ENCODE assay signal across 8 mouse cellular contexts in genomic region chr2:26409362-26409761, GRCm38 (mm10). TPM values are rescaled to one million over a fixed set of nuclear protein-coding genes. Genes with fewer than 3 reads are reported as not detected.
A peak's percentile ranks its signal among the peaks of the same experiment; 100 is the strongest.
DNase-seq lines count a peak whose midpoint lies in the region; ATAC-seq and TF ChIP-seq lines count a peak whose summit lies in the region.

No protein-coding gene starts in this region.

- 62% methylated on average over 3 of the region's 3 CpGs for WGBS in heart, embryonic 10.5 days
- WGBS in neural tube, embryonic 11.5 days = 57% methylated on average over 3 of the region's 3 CpGs
- 58% methylated on average over 3 of the region's 3 CpGs for WGBS in liver, embryonic 14.5 days (ENCODE audit: insufficient replicate concordance)

- H3K9me3 ChIP-seq in heart, embryonic 10.5 days = no peaks in the 10 kb centered on the region
- H3K9me3 ChIP-seq in neural tube, embryonic 11.5 days (ENCODE audit: control insufficient read depth, low read length) = no peaks in the 10 kb centered on the region
- H3K9me3 ChIP-seq in liver, embryonic 14.5 days (ENCODE audit: control insufficient read depth, low read length) = no peaks in the 10 kb centered on the region

- H3K4me3 ChIP-seq in heart, embryonic 10.5 days = peak overlapping the region; percentile 91; the same call in 1 of the 2 replicates
- H3K4me3 ChIP-seq in neural tube, embryonic 11.5 days (ENCODE audit: low read depth, low read length) = peak overlapping the region; percentile 88; the same call in 1 of the 2 replicates
- H3K4me3 ChIP-seq in liver, embryonic 14.5 days (ENCODE audit: insufficient read depth in 1 of 2, low read depth in 2 of 2, low read length in 2 of 2) = peak overlapping the region in 1 of 2 experiments; percentile 91; a peak in 2 of 4 replicates

- H3K27me3 ChIP-seq in heart, embryonic 10.5 days (ENCODE audit: insufficient read depth, poor library complexity, severe bottlenecking) = no peaks in the 10 kb centered on the region
- H3K27me3 ChIP-seq in neural tube, embryonic 11.5 days (ENCODE audit: control insufficient read depth, insufficient read depth, low read length) = no peaks in the 10 kb centered on the region
- no peaks in the 10 kb centered on the region for H3K27me3 ChIP-seq in liver, embryonic 14.5 days (ENCODE audit: control insufficient read depth, insufficient read depth, low read length)

- no peak for DNase-seq in heart, embryonic 10.5 days (ENCODE audit: low spot score)
- DNase-seq in heart, postnatal 10 days = no peak
- no peak for DNase-seq in neural tube, embryonic 11.5 days (ENCODE audit: low spot score)
- no peak for DNase-seq in neural tube, embryonic 10.5 days (ENCODE audit: extremely low spot score, low spot score)
- DNase-seq in liver, embryonic 14.5 days (ENCODE audit: low read depth in 3 of 3, low spot score in 3 of 3) = no peak
- no peak for DNase-seq in frontal cortex, postnatal 10 days (ENCODE audit: low spot score in 2 of 2)
- DNase-seq in left cerebral cortex, postnatal 10 days (ENCODE audit: extremely low spot score in 1 of 2, low spot score in 2 of 2) = no peak
- no peak for DNase-seq in urinary bladder, adult 2 months (ENCODE audit: low spot score)

- no peak for TF ChIP-seq EP300 in liver, embryonic 14.5 days (IDR thresholded peaks at IDR 0.05; ENCODE audit: low read depth)

- peak; percentile 42; the same call in 1 of the 2 replicates for ATAC-seq in neural tube, embryonic 11.5 days (ENCODE audit: insufficient read depth, low FRiP score, low TSS enrichment)
- peak; percentile 8; the same call in 1 of the 2 replicates for ATAC-seq in liver, embryonic 14.5 days (ENCODE audit: insufficient read depth)

- intact Hi-C loops in heart, postnatal 10 days (cut with DNase I) = loop anchor here (2.0 to 5.0 kb wide), 2 partner anchors 57 to 82 kb away; partner anchors contain the start of gene Dnlz
- intact Hi-C loops in left cerebral cortex, postnatal 10 days (cut with DNase I) = no loop called here

- H3K27ac ChIP-seq in heart, embryonic 10.5 days = peak overlapping the region; percentile 95; the same call in 1 of the 2 replicates
- no peak overlapping the region for H3K27ac ChIP-seq in neural tube, embryonic 11.5 days (ENCODE audit: low read depth, low read length)
- H3K27ac ChIP-seq in liver, embryonic 14.5 days = no peak overlapping the region

- H3K4me1 ChIP-seq in heart, embryonic 10.5 days = peaks cover 44% of the 10 kb centered on the region
- peaks cover 13% of the 10 kb centered on the region for H3K4me1 ChIP-seq in neural tube, embryonic 11.5 days (ENCODE audit: control insufficient read depth, insufficient read depth, low read length)
- H3K4me1 ChIP-seq in liver, embryonic 14.5 days (replicated peaks; ENCODE audit: control insufficient read depth in 2 of 2, insufficient read depth in 2 of 2, low read length in 1 of 2) = peaks cover 11 to 15% of the 10 kb centered on the region in 2 experiments

- no peak overlapping the region for H3K4me2 ChIP-seq in neural tube, embryonic 11.5 days (ENCODE audit: low read depth)
- peak overlapping the region; percentile 90 for H3K4me2 ChIP-seq in liver, embryonic 14.5 days (ENCODE audit: low read depth)

- H3K9ac ChIP-seq in neural tube, embryonic 11.5 days (ENCODE audit: low read length) = no peak overlapping the region
- peak overlapping the region; percentile 53; the same call in 1 of the 2 replicates for H3K9ac ChIP-seq in liver, embryonic 14.5 days (replicated peaks)

- H3K36me3 ChIP-seq in heart, embryonic 10.5 days = peaks cover 62% of the 10 kb centered on the region
- H3K36me3 ChIP-seq in neural tube, embryonic 11.5 days (ENCODE audit: control insufficient read depth, insufficient read depth, low read length) = peaks cover 9% of the 10 kb centered on the region; the same call in 1 of the 2 replicates
- peaks cover 4% of the 10 kb centered on the region; the same call in 1 of the 2 replicates for H3K36me3 ChIP-seq in liver, embryonic 14.5 days (replicated peaks; ENCODE audit: control insufficient read depth, insufficient read depth, low read depth)

- no peak for TF ChIP-seq CTCF in liver, embryonic 14.5 days (IDR thresholded peaks at IDR 0.05; ENCODE audit: low read depth)

RNA-seq across cellular contexts. Expression of gene Inpp5e, which starts 0.4 kb away (rescaled TPM):
- polyA plus RNA-seq in heart, embryonic 10.5 days (2016; fragmentation: Nextera tagmentation; extraction: Ambion mirVana) = 20.5 and 22.7 TPM in 2 replicates
- total RNA-seq in heart, postnatal 10 days (2021) = 10 to 100 TPM; 15.3 to 17.1 TPM
- 25.4 and 26.2 TPM in 2 replicates for polyA plus RNA-seq in neural tube, embryonic 11.5 days (2014; fragmentation: Nextera tagmentation; extraction: Ambion mirVana)
- polyA plus RNA-seq in liver, embryonic 14.5 days (2012; rRNA removed) = 6.9 and 9.1 TPM in 2 replicates
- 4.1 and 5.4 TPM in 2 replicates for polyA plus RNA-seq in liver, embryonic 14.5 days (2014; fragmentation: Nextera tagmentation; extraction: Ambion mirVana)
- 10 to 100 TPM; 17.3 to 19.6 TPM for total RNA-seq in left cerebral cortex, postnatal 10 days (2021)
- polyA plus RNA-seq in urinary bladder, adult 2 months (2012; rRNA removed) = 22.2 and 28.0 TPM in 2 replicates

RNA-seq across cellular contexts. Expression of gene Pmpca, which starts 20.2 kb away (rescaled TPM):
- polyA plus RNA-seq in heart, embryonic 10.5 days (2016; fragmentation: Nextera tagmentation; extraction: Ambion mirVana) = 153 and 171 TPM in 2 replicates
- 100 to 1,000 TPM; 116 to 130 TPM for total RNA-seq in heart, postnatal 10 days (2021)
- polyA plus RNA-seq in neural tube, embryonic 11.5 days (2014; fragmentation: Nextera tagmentation; extraction: Ambion mirVana) = 113 and 117 TPM in 2 replicates
- 32.5 and 41.8 TPM in 2 replicates for polyA plus RNA-seq in liver, embryonic 14.5 days (2012; rRNA removed)
- 45.5 and 50.1 TPM in 2 replicates for polyA plus RNA-seq in liver, embryonic 14.5 days (2014; fragmentation: Nextera tagmentation; extraction: Ambion mirVana)
- 100 to 1,000 TPM; 126 to 129 TPM for total RNA-seq in left cerebral cortex, postnatal 10 days (2021)
- 57.3 and 69.9 TPM in 2 replicates for polyA plus RNA-seq in urinary bladder, adult 2 months (2012; rRNA removed)

RNA-seq across cellular contexts. Expression of gene Entr1, which starts 20.2 kb away (rescaled TPM):
- 94.7 and 113 TPM in 2 replicates for polyA plus RNA-seq in heart, embryonic 10.5 days (2016; fragmentation: Nextera tagmentation; extraction: Ambion mirVana)
- total RNA-seq in heart, postnatal 10 days (2021) = 10 to 100 TPM; 58.5 to 58.8 TPM
- polyA plus RNA-seq in neural tube, embryonic 11.5 days (2014; fragmentation: Nextera tagmentation; extraction: Ambion mirVana) = 126 and 145 TPM in 2 replicates
- 26.3 and 35.3 TPM in 2 replicates for polyA plus RNA-seq in liver, embryonic 14.5 days (2012; rRNA removed)
- 36.0 and 41.6 TPM in 2 replicates for polyA plus RNA-seq in liver, embryonic 14.5 days (2014; fragmentation: Nextera tagmentation; extraction: Ambion mirVana)
- total RNA-seq in left cerebral cortex, postnatal 10 days (2021) = 100 to 1,000 TPM; 187 to 190 TPM
- polyA plus RNA-seq in urinary bladder, adult 2 months (2012; rRNA removed) = 115 and 140 TPM in 2 replicates

RNA-seq across cellular contexts. Expression of gene Snapc4, which starts 28.9 kb away (rescaled TPM):
- polyA plus RNA-seq in heart, embryonic 10.5 days (2016; fragmentation: Nextera tagmentation; extraction: Ambion mirVana) = 27.1 and 31.7 TPM in 2 replicates
- 10 to 100 TPM; 13.0 to 15.5 TPM for total RNA-seq in heart, postnatal 10 days (2021)
- polyA plus RNA-seq in neural tube, embryonic 11.5 days (2014; fragmentation: Nextera tagmentation; extraction: Ambion mirVana) = 26.5 and 26.9 TPM in 2 replicates
- polyA plus RNA-seq in liver, embryonic 14.5 days (2012; rRNA removed) = 10.7 and 11.0 TPM in 2 replicates
- 6.3 and 6.6 TPM in 2 replicates for polyA plus RNA-seq in liver, embryonic 14.5 days (2014; fragmentation: Nextera tagmentation; extraction: Ambion mirVana)
- total RNA-seq in left cerebral cortex, postnatal 10 days (2021) = 10 to 100 TPM; 78.8 to 80.9 TPM
- 30.7 and 32.0 TPM in 2 replicates for polyA plus RNA-seq in urinary bladder, adult 2 months (2012; rRNA removed)

RNA-seq across cellular contexts. Expression of gene Sec16a, which starts 35.7 kb away (rescaled TPM):
- 24.7 and 26.4 TPM in 2 replicates for polyA plus RNA-seq in heart, embryonic 10.5 days (2016; fragmentation: Nextera tagmentation; extraction: Ambion mirVana)
- total RNA-seq in heart, postnatal 10 days (2021) = 10 to 100 TPM; 38.2 to 45.5 TPM
- polyA plus RNA-seq in neural tube, embryonic 11.5 days (2014; fragmentation: Nextera tagmentation; extraction: Ambion mirVana) = 40.2 and 40.5 TPM in 2 replicates
- 9.4 and 10.5 TPM in 2 replicates for polyA plus RNA-seq in liver, embryonic 14.5 days (2012; rRNA removed)
- polyA plus RNA-seq in liver, embryonic 14.5 days (2014; fragmentation: Nextera tagmentation; extraction: Ambion mirVana) = 9.3 and 10.7 TPM in 2 replicates
- total RNA-seq in left cerebral cortex, postnatal 10 days (2021) = 10 to 100 TPM; 43.6 to 46.3 TPM
- polyA plus RNA-seq in urinary bladder, adult 2 months (2012; rRNA removed) = 41.7 and 46.3 TPM in 2 replicates
